Mouse (Mus musculus): ENCODE measurements around the gene Kcnip1. TPM values are rescaled to one million over a fixed set of nuclear protein-coding genes. Genes with fewer than 3 reads are reported as not detected.

The Kcnip1 gene
- polyA plus RNA-seq, 1 experiment from 2014 or later = 1.1 TPM

- Histone ChIP-seq H3K27me3 (ENCODE audit: insufficient read depth, low read length) (no peaks in the 10 kb centered on the region), H3K9me3 (ENCODE audit: low read length) (no peaks in the 10 kb centered on the region), H3K4me3 (ENCODE audit: low read length) (no peak within 1 kb of the TSS), H3K27ac (ENCODE audit: low read length) (peak within 1 kb of the TSS; percentile 58; the same call in 1 of the 2 replicates), H3K36me3 (ENCODE audit: insufficient read depth, low read length) (no peaks in the 10 kb centered on the region), H3K4me2 (replicated peaks; ENCODE audit: low read depth, low read length) (no peak within 1 kb of the TSS), H3K9ac (replicated peaks; ENCODE audit: low read length) (no peak within 1 kb of the TSS), H3K4me1 (ENCODE audit: insufficient read depth, low read length) (0 out of 2 replicates have a peak, but pooled peaks cover 10% of the 10 kb centered on the region)
- WGBS = 19% methylated on average over 6 of the region's 6 CpGs
- peak; percentile 85 for ATAC-seq (ENCODE audit: low FRiP score, low TSS enrichment)
Observed at GRCm38 (mm10) chr11:33962688-33963407, 30.1 kb downstream of the Kcnip1 start, which contains the start of gene Kcnmb1. Gene Kcnmb1, plus strand, starts transcription at chr11:33963013.

- no peaks in the 10 kb centered on the region for H3K27me3 ChIP-seq (ENCODE audit: insufficient read depth, low read length)
- WGBS = 38% methylated on average over 7 of the region's 7 CpGs
- H3K9me3 ChIP-seq (ENCODE audit: low read length) = no peaks in the 10 kb centered on the region
- 0 out of 2 replicates have a peak, but pooled peaks have one; percentile 14 for ATAC-seq (ENCODE audit: low FRiP score, low TSS enrichment)
- H3K4me3 ChIP-seq (ENCODE audit: low read length) = no peak overlapping the region
- H3K4me1 ChIP-seq (ENCODE audit: insufficient read depth, low read length) = 0 out of 2 replicates have a peak, but pooled peaks cover 10% of the 10 kb centered on the region
- peak overlapping the region; percentile 58; the same call in 1 of the 2 replicates for H3K27ac ChIP-seq (ENCODE audit: low read length)
- no peak overlapping the region for H3K9ac ChIP-seq (replicated peaks; ENCODE audit: low read length)
- H3K36me3 ChIP-seq (ENCODE audit: insufficient read depth, low read length) = no peaks in the 10 kb centered on the region
- no peak overlapping the region for H3K4me2 ChIP-seq (replicated peaks; ENCODE audit: low read depth, low read length)
Observed at GRCm38 (mm10) chr11:33962178-33962577, 30.8 kb downstream of the Kcnip1 start.

- H3K27ac ChIP-seq (ENCODE audit: low read length) = no peak overlapping the region
- no peak overlapping the region for H3K4me3 ChIP-seq (ENCODE audit: low read length)
- H3K9ac ChIP-seq (replicated peaks; ENCODE audit: low read length) = no peak overlapping the region
- no peak overlapping the region for H3K4me2 ChIP-seq (replicated peaks; ENCODE audit: low read depth, low read length)
- H3K27me3 ChIP-seq (ENCODE audit: insufficient read depth, low read length) = no peaks in the 10 kb centered on the region
- no peaks in the 10 kb centered on the region for H3K9me3 ChIP-seq (ENCODE audit: low read length)
- 79% methylated on average over 8 of the region's 8 CpGs for WGBS
- ATAC-seq (ENCODE audit: low FRiP score, low TSS enrichment) = no peak
- H3K36me3 ChIP-seq (ENCODE audit: insufficient read depth, low read length) = no peaks in the 10 kb centered on the region
- 0 out of 2 replicates have a peak, but pooled peaks cover 10% of the 10 kb centered on the region for H3K4me1 ChIP-seq (ENCODE audit: insufficient read depth, low read length)
Observed at GRCm38 (mm10) chr11:33958713-33959112, 34.2 kb downstream of the Kcnip1 start.

DNA sequence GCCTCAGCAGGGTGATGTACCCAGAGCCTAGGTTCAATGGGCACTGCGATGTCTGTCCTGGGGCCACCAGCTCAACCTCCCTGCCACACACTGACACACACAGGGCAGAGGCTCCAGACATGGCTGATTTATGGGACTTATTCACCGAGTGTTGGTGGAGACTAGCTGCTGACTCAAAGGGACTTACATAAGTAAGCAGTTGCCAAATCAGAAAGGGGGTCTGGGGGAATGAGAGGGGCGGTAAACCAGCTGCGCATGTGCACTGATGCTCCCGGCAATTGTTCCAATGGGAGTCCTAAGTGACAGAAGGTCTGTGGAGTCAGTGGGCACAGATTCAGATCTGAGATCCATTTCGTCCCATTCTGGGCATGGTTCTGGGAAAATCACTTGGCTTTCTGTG lies 35.4 kb downstream of the Kcnip1 start:
- H3K9me3 ChIP-seq (ENCODE audit: low read length) = no peaks in the 10 kb centered on the region
- 71% methylated on average over 6 of the region's 6 CpGs for WGBS
- H3K4me1 ChIP-seq (ENCODE audit: insufficient read depth, low read length) = 0 out of 2 replicates have a peak, but pooled peaks cover 3% of the 10 kb centered on the region
- no peak for ATAC-seq (ENCODE audit: low FRiP score, low TSS enrichment)
- no peaks in the 10 kb centered on the region for H3K27me3 ChIP-seq (ENCODE audit: insufficient read depth, low read length)
- no peak overlapping the region for H3K4me2 ChIP-seq (replicated peaks; ENCODE audit: low read depth, low read length)
- no peaks in the 10 kb centered on the region for H3K36me3 ChIP-seq (ENCODE audit: insufficient read depth, low read length)
- no peak overlapping the region for H3K27ac ChIP-seq (ENCODE audit: low read length)
- H3K4me3 ChIP-seq (ENCODE audit: low read length) = no peak overlapping the region
- H3K9ac ChIP-seq (replicated peaks; ENCODE audit: low read length) = no peak overlapping the region

DNA sequence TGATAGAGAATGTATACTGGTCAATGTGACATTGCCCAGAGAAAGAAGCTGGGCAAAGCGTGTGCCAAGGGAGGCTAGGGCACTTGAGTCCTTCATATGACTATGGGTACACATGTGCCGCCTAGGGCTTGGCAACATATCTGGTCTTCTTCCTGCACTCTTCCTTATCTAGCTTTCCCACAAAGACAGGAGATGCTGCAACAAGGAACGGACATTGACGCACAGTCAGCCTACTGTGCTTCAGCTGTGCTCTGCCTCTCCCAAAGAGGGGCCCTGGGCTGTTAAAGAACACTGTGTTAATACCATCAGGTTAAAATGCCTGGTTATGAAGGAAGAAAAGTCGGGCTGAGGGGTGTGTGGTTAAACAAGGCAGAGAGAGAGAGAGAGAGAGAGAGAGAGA lies 36.3 kb downstream of the Kcnip1 start:
- no peak for ATAC-seq (ENCODE audit: low FRiP score, low TSS enrichment)
- Histone ChIP-seq H3K27ac (ENCODE audit: low read length) (no peak overlapping the region), H3K4me3 (ENCODE audit: low read length) (no peak overlapping the region), H3K27me3 (ENCODE audit: insufficient read depth, low read length) (no peaks in the 10 kb centered on the region), H3K9ac (replicated peaks; ENCODE audit: low read length) (no peak overlapping the region), H3K36me3 (ENCODE audit: insufficient read depth, low read length) (no peaks in the 10 kb centered on the region), H3K4me2 (replicated peaks; ENCODE audit: low read depth, low read length) (no peak overlapping the region), H3K9me3 (ENCODE audit: low read length) (no peaks in the 10 kb centered on the region), H3K4me1 (ENCODE audit: insufficient read depth, low read length) (no peaks in the 10 kb centered on the region)
- 88% methylated on average over 5 of the region's 5 CpGs for WGBS

DNA sequence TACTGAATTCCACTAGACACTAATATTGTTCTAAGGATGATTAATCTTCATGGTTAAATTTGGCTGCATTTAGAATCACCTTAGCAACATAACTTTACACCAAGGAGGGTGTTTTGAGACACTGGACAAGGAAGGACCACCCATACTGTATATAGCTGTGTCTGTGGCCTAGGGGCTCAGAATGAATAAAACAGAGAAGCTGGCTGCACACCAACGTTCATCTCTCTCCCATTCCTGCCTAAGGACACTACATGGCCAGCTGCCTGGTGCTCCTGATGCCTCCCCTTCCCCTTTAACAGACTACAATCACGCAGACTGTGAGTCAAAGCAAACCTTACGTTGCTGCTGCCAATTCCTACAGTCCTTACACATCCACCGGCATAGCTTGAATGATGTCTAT lies 37.0 kb downstream of the Kcnip1 start:
- no peak overlapping the region for H3K9ac ChIP-seq (replicated peaks; ENCODE audit: low read length)
- no peaks in the 10 kb centered on the region for H3K4me1 ChIP-seq (ENCODE audit: insufficient read depth, low read length)
- H3K4me2 ChIP-seq (replicated peaks; ENCODE audit: low read depth, low read length) = no peak overlapping the region
- H3K4me3 ChIP-seq (ENCODE audit: low read length) = no peak overlapping the region
- ATAC-seq (ENCODE audit: low FRiP score, low TSS enrichment) = no peak
- H3K9me3 ChIP-seq (ENCODE audit: low read length) = no peaks in the 10 kb centered on the region
- H3K27ac ChIP-seq (ENCODE audit: low read length) = no peak overlapping the region
- WGBS = 63% methylated on average over 4 of the region's 4 CpGs
- no peaks in the 10 kb centered on the region for H3K36me3 ChIP-seq (ENCODE audit: insufficient read depth, low read length)
- H3K27me3 ChIP-seq (ENCODE audit: insufficient read depth, low read length) = no peaks in the 10 kb centered on the region

- WGBS = 82% methylated on average over 8 of the region's 8 CpGs
- no peaks in the 10 kb centered on the region for H3K36me3 ChIP-seq (ENCODE audit: insufficient read depth, low read length)
- no peak overlapping the region for H3K9ac ChIP-seq (replicated peaks; ENCODE audit: low read length)
- H3K4me3 ChIP-seq (ENCODE audit: low read length) = no peak overlapping the region
- no peak for ATAC-seq (ENCODE audit: low FRiP score, low TSS enrichment)
- H3K27me3 ChIP-seq (ENCODE audit: insufficient read depth, low read length) = no peaks in the 10 kb centered on the region
- H3K27ac ChIP-seq (ENCODE audit: low read length) = no peak overlapping the region
- no peaks in the 10 kb centered on the region for H3K4me1 ChIP-seq (ENCODE audit: insufficient read depth, low read length)
- H3K9me3 ChIP-seq (ENCODE audit: low read length) = no peaks in the 10 kb centered on the region
- no peak overlapping the region for H3K4me2 ChIP-seq (replicated peaks; ENCODE audit: low read depth, low read length)
Observed at GRCm38 (mm10) chr11:33951684-33952625, 41.0 kb downstream of the Kcnip1 start.

DNA sequence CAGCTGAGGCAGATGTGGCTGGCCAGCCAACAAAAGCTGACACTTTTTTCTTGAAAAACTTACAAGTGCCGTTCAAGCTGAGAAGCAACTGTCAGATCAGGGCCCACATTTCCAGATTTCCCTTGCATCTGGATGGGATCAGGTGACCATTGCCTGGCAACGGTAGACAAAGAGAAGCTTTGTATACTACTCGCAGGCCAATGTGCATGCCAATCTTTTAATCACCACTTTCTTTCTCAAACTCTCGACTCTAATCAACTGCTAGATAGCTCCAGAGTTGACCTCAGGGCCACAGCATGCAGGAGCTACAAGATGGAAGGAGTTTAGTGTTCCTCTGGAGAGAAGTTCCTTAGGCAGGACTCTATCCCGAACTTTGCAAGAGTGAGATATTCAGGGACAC lies 41.8 kb downstream of the Kcnip1 start:
- H3K9ac ChIP-seq (replicated peaks; ENCODE audit: low read length) = no peak overlapping the region
- no peaks in the 10 kb centered on the region for H3K9me3 ChIP-seq (ENCODE audit: low read length)
- no peak overlapping the region for H3K27ac ChIP-seq (ENCODE audit: low read length)
- no peaks in the 10 kb centered on the region for H3K27me3 ChIP-seq (ENCODE audit: insufficient read depth, low read length)
- H3K36me3 ChIP-seq (ENCODE audit: insufficient read depth, low read length) = no peaks in the 10 kb centered on the region
- no peaks in the 10 kb centered on the region for H3K4me1 ChIP-seq (ENCODE audit: insufficient read depth, low read length)
- H3K4me3 ChIP-seq (ENCODE audit: low read length) = no peak overlapping the region
- ATAC-seq (ENCODE audit: low FRiP score, low TSS enrichment) = no peak
- no peak overlapping the region for H3K4me2 ChIP-seq (replicated peaks; ENCODE audit: low read depth, low read length)
- 63% methylated on average over 5 of the region's 5 CpGs for WGBS

- no peak for ATAC-seq (ENCODE audit: low FRiP score, low TSS enrichment)
- H3K9me3 ChIP-seq (ENCODE audit: low read length) = no peaks in the 10 kb centered on the region
- H3K36me3 ChIP-seq (ENCODE audit: insufficient read depth, low read length) = no peaks in the 10 kb centered on the region
- no peaks in the 10 kb centered on the region for H3K4me1 ChIP-seq (ENCODE audit: insufficient read depth, low read length)
- no peak overlapping the region for H3K9ac ChIP-seq (replicated peaks; ENCODE audit: low read length)
- H3K4me2 ChIP-seq (replicated peaks; ENCODE audit: low read depth, low read length) = no peak overlapping the region
- WGBS = 84% methylated on average over 4 of the region's 4 CpGs
- no peaks in the 10 kb centered on the region for H3K27me3 ChIP-seq (ENCODE audit: insufficient read depth, low read length)
- no peak overlapping the region for H3K27ac ChIP-seq (ENCODE audit: low read length)
- no peak overlapping the region for H3K4me3 ChIP-seq (ENCODE audit: low read length)
Observed at GRCm38 (mm10) chr11:33946501-33946900, 46.5 kb downstream of the Kcnip1 start.

Measured in kidney, embryonic 16.5 days (tissue).